Mouse (Mus musculus) hindbrain, embryonic 14.5 days (tissue): ENCODE data around the gene Ubqln2. TPM values are rescaled to one million over a fixed set of nuclear protein-coding genes. Genes with fewer than 3 reads are reported as not detected.

Source experiments
- ATAC-seq: fragments of 200-750 bp; cut with Nextera tagmentation; 2 replicates; pipeline ENCODE4 v1.8.0; 2017; ENCODE audit warnings: moderate number of reproducible peaks, mild to moderate bottlenecking, moderate TSS enrichment, moderate library complexity; ENCODE audit not compliant: low FRiP score
- DNase-seq: peaks from one replicate; pipeline ENCODE4 v3.0.0-alpha.2; 2015; ENCODE audit warnings: low spot score
- H3K27ac ChIP-seq: fragments of 300-500 bp; sonication (generic); 2 replicates; pipeline ENCODE4 v1.5.1; 2014; ENCODE audit warnings: mild to moderate bottlenecking, moderate library complexity
- H3K27me3 ChIP-seq: fragments of 300-500 bp; sonication (generic); 2 replicates; pipeline ENCODE4 v1.6.1; 2014; ENCODE audit warnings: mild to moderate bottlenecking, low read length, mixed read lengths; ENCODE audit not compliant: control insufficient read depth, insufficient read depth
- H3K36me3 ChIP-seq: fragments of 300-500 bp; sonication (generic); replicated peaks from 2 replicates; pipeline ENCODE4 v1.6.1; 2014; ENCODE audit not compliant: control insufficient read depth, insufficient read depth
- H3K4me1 ChIP-seq: fragments of 300-500 bp; sonication (generic); replicated peaks from 2 replicates; pipeline ENCODE4 v1.6.1; 2014; ENCODE audit warnings: antibody characterized with exemption, low read length, mixed read lengths; ENCODE audit not compliant: control insufficient read depth, insufficient read depth
- H3K4me2 ChIP-seq: fragments of 300-500 bp; sonication (generic); replicated peaks from 2 replicates; pipeline ENCODE4 v1.6.1; 2014; ENCODE audit warnings: mild to moderate bottlenecking, moderate library complexity
- H3K4me3 ChIP-seq: fragments of 300-500 bp; sonication (generic); replicated peaks from 2 replicates; pipeline ENCODE4 v1.5.1; 2014; ENCODE audit warnings: mild to moderate bottlenecking, low read length
- H3K9ac ChIP-seq: fragments of 300-500 bp; sonication (generic); 2 replicates; pipeline ENCODE4 v1.6.1; 2014
- H3K9me3 ChIP-seq: fragments of 300-500 bp; sonication (generic); 2 replicates; pipeline ENCODE4 v1.6.1; 2016; ENCODE audit warnings: low read length; ENCODE audit not compliant: control insufficient read depth
- WGBS: fragments of 180-500 bp; shearing (Covaris S2); extraction: QIAGEN DNeasy Blood & Tissue Kit; methylation state at CpG from one replicate; pipeline ENCODE4 v1.1.7; 2014; 5-methylcytosine and 5-hydroxymethylcytosine counted together
- polyA plus RNA-seq: library from polyadenylated mRNA; unstranded; fragments of >200 nt; fragmentation: Nextera tagmentation; extraction: Ambion mirVana; gene quantifications from 2 replicates; pipeline ENCODE4 v1.2.1, GENCODE M21; 2014

Ubqln2 gene
- polyA plus RNA-seq, result 67.3 and 71.7 TPM in 2 replicates

GRCm38 (mm10) chrX:153497688-153498516, at the start of gene Ubqln2:
Gene Ubqln2 (plus strand): TSS chrX:153498227.
- 0 out of 2 replicates have a peak, but pooled peaks cover 7% of the 10 kb centered on the region for H3K36me3 ChIP-seq
- ATAC-seq (peak; percentile 94), DNase-seq (peak; percentile 78)
- H3K9ac ChIP-seq, result peak within 1 kb of the TSS; percentile 90
- H3K4me2 ChIP-seq, result peak within 1 kb of the TSS; percentile 76
- H3K4me1 ChIP-seq, result peaks cover 2% of the 10 kb centered on the region; the same call in 1 of the 2 replicates
- no peaks in the 10 kb centered on the region for H3K27me3 ChIP-seq
- no peaks in the 10 kb centered on the region for H3K9me3 ChIP-seq
- H3K4me3 ChIP-seq, result peak within 1 kb of the TSS; percentile 65
- WGBS, result 15% methylated on average over 40 of the region's 76 CpGs
- peak within 1 kb of the TSS; percentile 96 for H3K27ac ChIP-seq

- no peak for ATAC-seq
Measured at GRCm38 (mm10) chrX:153451946-153452345, 46.1 kb upstream of the Ubqln2 start.

GRCm38 (mm10) chrX:153476760-153477248, 21.2 kb upstream of the Ubqln2 start:
- H3K36me3 ChIP-seq, result no peaks in the 10 kb centered on the region
- DNase-seq (no peak), ATAC-seq (peak; percentile 55; the same call in 1 of the 2 replicates)
- H3K4me2 ChIP-seq, result peak overlapping the region; percentile 24
- H3K4me3 ChIP-seq, result no peak overlapping the region
- H3K9ac ChIP-seq, result peak overlapping the region; percentile 16; the same call in 1 of the 2 replicates
- H3K4me1 ChIP-seq, result no peaks in the 10 kb centered on the region
- no peaks in the 10 kb centered on the region for H3K27me3 ChIP-seq
- H3K9me3 ChIP-seq, result no peaks in the 10 kb centered on the region
- 22% methylated on average over 8 of the region's 8 CpGs for WGBS
- peak overlapping the region; percentile 73 for H3K27ac ChIP-seq

More at GRCm38 (mm10) chrX:153451946-153452345, 46.1 kb upstream of the Ubqln2 start:
- Histone ChIP-seq H3K4me2 (no peak overlapping the region), H3K27me3 (no peaks in the 10 kb centered on the region), H3K27ac (no peak overlapping the region), H3K36me3 (no peaks in the 10 kb centered on the region), H3K9me3 (no peaks in the 10 kb centered on the region), H3K9ac (no peak overlapping the region), H3K4me3 (no peak overlapping the region), H3K4me1 (no peaks in the 10 kb centered on the region)
- DNase-seq, result no peak
- 67% methylated on average over 5 of the region's 5 CpGs for WGBS

GRCm38 (mm10) chrX:153492326-153492725, 5.7 kb upstream of the Ubqln2 start:
- H3K36me3 ChIP-seq, result no peaks in the 10 kb centered on the region
- no peaks in the 10 kb centered on the region for H3K4me1 ChIP-seq
- H3K4me3 ChIP-seq, result no peak overlapping the region
- no peak overlapping the region for H3K27ac ChIP-seq
- ATAC-seq (no peak), DNase-seq (no peak)
- no peak overlapping the region for H3K9ac ChIP-seq
- no peaks in the 10 kb centered on the region for H3K27me3 ChIP-seq
- no peak overlapping the region for H3K4me2 ChIP-seq
- WGBS, result 73% methylated on average over 3 of the region's 3 CpGs
- H3K9me3 ChIP-seq, result no peaks in the 10 kb centered on the region

- Histone ChIP-seq H3K9me3 (no peaks in the 10 kb centered on the region), H3K4me3 (peak overlapping the region; percentile 65), H3K9ac (peak overlapping the region; percentile 90), H3K36me3 (0 out of 2 replicates have a peak, but pooled peaks cover 7% of the 10 kb centered on the region), H3K27me3 (no peaks in the 10 kb centered on the region), H3K27ac (peak overlapping the region; percentile 96), H3K4me2 (peak overlapping the region; percentile 76), H3K4me1 (peaks cover 5% of the 10 kb centered on the region; the same call in 1 of the 2 replicates)
- DNase-seq (peak; percentile 33), ATAC-seq (peak; percentile 49)
- 24% methylated on average over 30 of the region's 30 CpGs for WGBS
Measured at GRCm38 (mm10) chrX:153498665-153499293, 752 bp downstream of the Ubqln2 start.

- peak overlapping the region; percentile 90 for H3K9ac ChIP-seq
- no peak for DNase-seq
Measured at GRCm38 (mm10) chrX:153499294-153500046, 1.4 kb downstream of the Ubqln2 start.

GRCm38 (mm10) chrX:153500047-153500345, 2.0 kb downstream of the Ubqln2 start:
- Histone ChIP-seq H3K4me1 (peaks cover 5% of the 10 kb centered on the region; the same call in 1 of the 2 replicates), H3K9me3 (no peaks in the 10 kb centered on the region), H3K9ac (peak overlapping the region; percentile 90), H3K4me3 (peak overlapping the region; percentile 65), H3K4me2 (peak overlapping the region; percentile 76), H3K27ac (peak overlapping the region; percentile 96), H3K36me3 (0 out of 2 replicates have a peak, but pooled peaks cover 7% of the 10 kb centered on the region), H3K27me3 (no peaks in the 10 kb centered on the region)
- 17% methylated on average over 12 of the region's 12 CpGs for WGBS
- no peak for DNase-seq
- no peak for ATAC-seq

More at GRCm38 (mm10) chrX:153499294-153500046, 1.4 kb downstream of the Ubqln2 start:
- peak overlapping the region; percentile 96 for H3K27ac ChIP-seq
- H3K4me3 ChIP-seq, result peak overlapping the region; percentile 65
- ATAC-seq, result no peak
- H3K4me2 ChIP-seq, result peak overlapping the region; percentile 76
- H3K4me1 ChIP-seq, result peaks cover 5% of the 10 kb centered on the region; the same call in 1 of the 2 replicates
- H3K36me3 ChIP-seq, result 0 out of 2 replicates have a peak, but pooled peaks cover 7% of the 10 kb centered on the region
- H3K9me3 ChIP-seq, result no peaks in the 10 kb centered on the region
- no peaks in the 10 kb centered on the region for H3K27me3 ChIP-seq
- WGBS, result 29% methylated on average over 32 of the region's 32 CpGs

- Histone ChIP-seq H3K9ac (no peak overlapping the region), H3K4me3 (no peak overlapping the region), H3K4me1 (peaks cover 5% of the 10 kb centered on the region; the same call in 1 of the 2 replicates), H3K36me3 (no peaks in the 10 kb centered on the region), H3K27ac (no peak overlapping the region), H3K27me3 (no peaks in the 10 kb centered on the region), H3K9me3 (no peaks in the 10 kb centered on the region), H3K4me2 (no peak overlapping the region)
- ATAC-seq, result no peak
- no peak for DNase-seq
- WGBS, result 38% methylated on average over 9 of the region's 9 CpGs
Measured at GRCm38 (mm10) chrX:153505954-153506353, 7.9 kb downstream of the Ubqln2 start.
